Mouse (Mus musculus) thymus, postnatal 14 days (tissue): Measurements from ENCODE around the gene Cdk5rap2.

Experiments
- DNase-seq: peaks from one replicate; pipeline ENCODE4 v3.0.0; 2021

Cdk5rap2 gene

DNA sequence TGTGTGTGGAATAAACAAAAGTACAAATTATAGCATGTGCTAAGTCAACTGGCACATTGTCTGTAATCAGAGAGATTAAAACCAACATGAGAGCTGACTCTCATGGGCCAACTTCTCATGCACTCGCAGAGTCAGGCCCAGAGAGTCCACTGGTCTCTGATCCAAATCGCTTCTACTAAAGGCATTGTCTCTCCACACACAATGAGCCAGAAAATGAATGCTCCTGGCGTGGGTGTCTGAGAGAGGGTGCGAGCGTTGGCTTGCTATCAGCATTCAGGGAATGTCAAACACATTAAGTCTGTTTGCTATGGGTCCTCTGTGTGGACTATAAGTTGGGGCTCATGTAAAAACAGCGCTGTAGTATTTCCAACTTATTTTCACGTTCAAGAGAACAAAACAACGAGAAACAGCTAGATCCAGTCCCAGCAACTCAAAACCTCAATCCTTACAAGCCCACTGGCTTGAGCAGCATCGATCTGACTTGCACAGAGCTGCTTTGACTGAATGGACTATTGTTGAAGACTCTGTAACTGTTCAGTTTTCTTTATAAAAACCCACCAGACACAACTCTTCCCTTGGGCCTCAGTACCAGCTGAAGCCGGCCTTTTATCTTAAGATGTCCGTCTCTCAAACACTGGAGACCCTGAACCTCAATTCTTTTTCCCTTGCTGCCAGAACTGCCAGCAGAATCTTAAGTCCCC, 74.6 kb downstream of the Cdk5rap2 start:
- no peak for DNase-seq

GRCm38 (mm10) chr4:70334995-70335394, 75.2 kb downstream of the Cdk5rap2 start:
- DNase-seq: no peak

- no peak for DNase-seq
Measured at GRCm38 (mm10) chr4:70332981-70333380, 77.3 kb downstream of the Cdk5rap2 start.

DNA sequence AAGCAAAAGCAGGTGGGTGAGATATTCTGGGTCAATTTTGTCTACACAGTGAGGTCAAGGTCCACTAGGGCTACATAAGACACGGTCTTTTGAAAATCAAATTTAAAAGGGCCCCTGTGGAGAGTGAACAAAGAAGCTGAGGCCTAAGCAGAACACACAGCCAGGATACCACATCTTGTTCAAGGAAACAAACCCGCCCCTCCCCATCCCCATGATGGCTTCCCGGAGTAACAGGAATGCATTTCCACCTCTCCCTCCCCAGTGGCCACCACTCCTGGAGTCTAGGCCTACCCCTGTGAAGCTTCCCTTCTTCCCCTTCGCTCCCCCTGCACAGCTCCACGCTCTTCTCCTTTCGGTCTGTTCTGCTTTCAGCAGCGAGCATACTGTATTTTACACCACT, 77.7 kb downstream of the Cdk5rap2 start:
- no peak for DNase-seq

DNA sequence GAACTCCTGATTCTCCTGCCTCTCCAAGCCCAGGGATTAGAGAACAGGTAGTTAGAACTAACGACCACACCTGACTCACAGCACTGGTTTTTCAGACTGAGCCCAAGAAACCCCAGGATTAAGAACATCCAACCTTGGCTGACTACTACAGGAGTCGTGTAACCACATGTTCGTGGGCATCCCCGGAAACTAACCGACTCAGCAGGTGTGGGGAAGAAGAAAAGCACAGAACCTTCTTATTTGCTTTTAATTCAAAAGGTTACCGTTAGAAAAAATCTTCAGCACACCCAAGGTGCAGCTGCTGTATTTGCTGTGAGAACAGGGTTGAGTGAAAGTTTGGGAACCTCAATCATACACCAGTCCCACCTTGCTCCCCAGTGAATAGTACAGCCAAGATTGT, 79.1 kb downstream of the Cdk5rap2 start:
- DNase-seq: peak; percentile 53

GRCm38 (mm10) chr4:70328033-70328432, 82.2 kb downstream of the Cdk5rap2 start:
- no peak for DNase-seq

- no peak for DNase-seq
Measured at GRCm38 (mm10) chr4:70327436-70327835, 82.8 kb downstream of the Cdk5rap2 start.

- no peak for DNase-seq
Measured at GRCm38 (mm10) chr4:70321586-70321985, 88.7 kb downstream of the Cdk5rap2 start.

GRCm38 (mm10) chr4:70312170-70312569, 98.1 kb downstream of the Cdk5rap2 start:
- DNase-seq: no peak

- DNase-seq: no peak
Measured at GRCm38 (mm10) chr4:70311530-70311929, 98.7 kb downstream of the Cdk5rap2 start.

DNA sequence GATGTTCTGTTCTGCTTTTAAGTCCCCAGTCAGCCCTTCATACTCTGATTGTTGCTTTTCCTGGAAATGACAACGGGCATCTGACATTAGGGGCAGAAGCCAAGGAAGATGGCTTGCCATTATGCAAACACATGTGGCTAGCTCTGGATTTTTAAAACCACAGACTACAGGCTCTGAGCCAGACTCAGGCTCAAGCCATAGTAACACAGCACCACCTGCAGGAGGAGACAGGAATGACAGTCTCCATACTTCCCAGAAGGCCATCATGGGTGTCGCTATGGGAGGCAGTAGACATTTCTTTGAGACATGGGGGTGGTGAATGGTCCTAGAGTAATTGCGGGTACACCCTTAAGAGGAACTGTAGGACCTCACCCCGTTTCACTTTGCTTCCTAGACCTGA, 103.0 kb downstream of the Cdk5rap2 start:
- DNase-seq: peak; percentile 69

DNA sequence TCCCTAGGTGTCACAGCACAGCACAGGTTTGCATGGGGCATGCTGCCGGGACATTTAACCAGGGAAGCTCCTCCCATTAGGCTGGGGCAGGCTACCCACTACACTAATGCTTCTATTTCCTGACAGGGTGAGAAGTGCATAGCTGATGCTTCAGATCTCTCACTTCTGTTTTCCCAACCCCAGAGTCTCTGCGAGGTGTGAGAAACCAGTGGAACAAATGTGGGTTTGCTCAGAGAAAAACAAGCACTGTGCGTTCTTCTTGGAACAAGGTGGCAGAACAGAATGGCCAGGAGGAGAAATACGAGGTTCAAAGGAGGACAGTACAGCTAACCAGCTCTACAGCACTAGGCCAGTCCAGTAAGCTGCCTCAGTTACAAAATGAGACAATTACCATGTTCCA, 106.4 kb downstream of the Cdk5rap2 start:
- no peak for DNase-seq

DNA sequence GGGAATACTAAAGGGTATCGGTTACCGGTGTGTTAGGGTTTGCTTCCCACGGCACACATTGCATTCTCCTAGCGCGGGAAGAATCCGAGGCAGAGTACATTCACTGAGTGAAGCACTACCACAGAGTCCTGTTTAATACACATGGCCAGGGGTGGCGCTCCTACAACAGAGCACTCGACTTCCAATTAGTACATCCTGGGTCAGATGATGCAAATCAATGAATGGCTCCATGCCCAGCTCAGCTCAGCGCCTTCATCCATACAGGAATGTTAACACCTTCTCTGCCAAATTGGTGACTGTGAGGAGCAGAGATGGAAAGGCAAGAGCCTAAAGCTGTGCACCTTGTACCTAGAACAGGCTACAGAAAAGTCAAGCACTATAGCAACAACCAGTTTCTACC, 109.1 kb downstream of the Cdk5rap2 start:
- no peak for DNase-seq

DNA sequence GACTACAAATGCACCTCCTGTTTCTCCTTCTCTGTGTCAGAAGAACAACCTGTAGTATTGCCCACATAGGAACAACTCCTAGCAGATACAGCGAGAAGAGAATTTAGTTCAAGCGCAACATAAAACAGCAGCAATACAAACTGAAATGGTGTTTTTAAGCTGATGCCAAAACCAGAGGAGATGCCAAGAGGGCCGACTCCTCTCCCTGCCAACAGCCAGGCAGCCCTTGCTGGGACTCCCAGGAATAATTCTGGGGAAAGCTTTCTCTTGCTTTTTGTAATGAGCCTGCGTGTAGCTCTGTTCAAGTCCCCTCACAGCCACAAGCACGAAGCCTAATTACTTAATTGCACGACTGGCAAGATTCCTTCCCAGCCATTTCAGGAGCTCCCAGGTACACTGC, 120.9 kb downstream of the Cdk5rap2 start:
- no peak for DNase-seq

- DNase-seq: no peak
Measured at GRCm38 (mm10) chr4:70283163-70283562, 127.1 kb downstream of the Cdk5rap2 start.

DNA sequence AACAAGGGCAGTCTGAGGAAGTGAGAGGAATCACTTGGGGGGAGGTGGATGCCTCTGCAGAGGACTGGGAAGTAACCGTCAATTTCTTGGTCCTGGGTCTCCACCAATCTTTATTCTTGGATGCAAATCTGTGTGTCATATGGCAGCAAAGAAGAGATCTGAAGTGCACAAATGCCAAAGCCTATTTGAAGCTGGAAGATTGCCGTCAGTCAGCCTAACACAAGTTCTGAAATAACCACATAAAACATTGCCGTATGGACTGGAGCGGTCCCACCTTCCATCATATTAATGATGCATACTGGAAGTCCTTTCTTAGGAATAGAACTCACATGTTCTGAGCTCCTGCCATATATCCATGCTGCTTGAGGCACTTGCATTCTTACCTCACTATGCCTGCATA, 131.4 kb downstream of the Cdk5rap2 start:
- DNase-seq: no peak

DNA sequence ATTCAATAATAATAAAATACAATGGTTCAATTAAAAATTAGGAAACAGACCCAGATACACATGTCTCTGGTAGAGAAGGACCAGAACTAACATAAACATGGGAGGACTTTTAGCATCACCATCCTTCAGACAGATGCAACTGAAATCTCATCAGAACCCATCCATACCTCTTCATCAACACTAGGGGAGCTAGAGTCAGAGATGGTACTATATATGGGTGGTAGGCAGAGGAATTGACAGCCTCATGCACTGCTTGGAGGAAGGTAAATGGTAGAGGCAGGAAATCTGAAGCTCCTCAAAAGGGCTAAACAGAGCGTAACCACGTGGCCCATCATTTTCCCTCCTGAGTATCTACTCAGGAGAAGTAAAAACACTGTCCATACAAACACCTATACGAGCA, 132.2 kb downstream of the Cdk5rap2 start:
- DNase-seq: no peak

- DNase-seq: no peak
Measured at GRCm38 (mm10) chr4:70272943-70273342, 137.3 kb downstream of the Cdk5rap2 start.

DNA sequence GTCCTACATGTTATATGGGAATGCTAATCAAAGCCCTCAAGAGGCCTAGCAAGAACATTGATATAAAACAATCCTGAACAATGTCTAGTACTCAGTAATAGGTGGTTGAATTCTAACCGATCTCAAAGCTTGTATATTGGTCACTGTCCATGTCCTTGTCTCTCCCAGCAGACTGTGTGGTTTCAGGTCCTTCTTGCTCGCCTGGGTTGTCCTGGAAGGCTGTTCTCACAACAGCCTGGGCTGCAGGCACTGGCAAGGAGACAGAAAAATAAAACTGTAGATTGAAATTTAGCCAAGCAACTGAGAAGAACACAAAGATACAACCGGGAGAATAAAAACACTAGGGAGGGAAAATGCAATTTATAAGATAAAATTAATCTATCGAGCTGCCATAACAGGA, 137.7 kb downstream of the Cdk5rap2 start:
- no peak for DNase-seq

GRCm38 (mm10) chr4:70267213-70267906, 142.9 kb downstream of the Cdk5rap2 start:
- no peak for DNase-seq

DNA sequence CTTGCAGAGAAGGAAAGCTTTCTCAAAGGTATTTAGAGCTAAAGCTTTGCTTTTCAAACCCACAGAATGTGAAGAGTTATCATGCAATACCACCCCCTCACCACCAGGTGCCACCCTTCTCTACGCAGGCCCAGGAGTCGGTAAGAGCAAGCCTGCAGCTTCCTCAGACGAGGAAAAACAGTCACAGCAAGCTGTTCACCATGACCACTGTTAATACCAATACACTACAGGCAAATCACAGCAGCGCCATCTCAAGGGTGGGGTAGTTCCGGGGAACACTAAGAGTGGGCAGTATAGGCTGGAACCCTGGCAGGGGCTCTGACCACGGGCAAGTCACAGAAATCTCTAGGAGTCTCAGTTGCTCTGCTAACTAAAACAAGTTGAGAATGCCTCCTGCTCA, 145.0 kb downstream of the Cdk5rap2 start:
- DNase-seq: peak; percentile 67

DNA sequence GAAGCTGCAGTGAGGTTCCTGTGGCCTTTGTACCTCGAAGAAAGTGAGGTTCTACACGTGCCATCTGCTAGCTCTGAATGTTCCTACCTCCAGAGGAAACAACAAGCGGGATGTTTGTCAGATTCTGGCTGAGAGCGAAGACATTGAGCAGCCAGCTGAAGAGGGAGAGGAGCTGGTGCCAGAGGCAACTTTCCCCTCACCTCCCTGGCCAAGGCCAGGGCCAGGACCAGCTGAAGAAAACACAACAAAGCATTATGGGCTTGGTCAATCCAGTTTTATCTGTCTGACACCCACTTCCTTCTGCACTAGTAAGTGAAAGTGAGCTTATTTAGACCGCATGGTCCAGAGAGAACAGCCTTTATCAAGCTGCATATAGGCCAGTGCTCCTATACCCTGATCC, 147.4 kb downstream of the Cdk5rap2 start:
- DNase-seq: no peak

DNA sequence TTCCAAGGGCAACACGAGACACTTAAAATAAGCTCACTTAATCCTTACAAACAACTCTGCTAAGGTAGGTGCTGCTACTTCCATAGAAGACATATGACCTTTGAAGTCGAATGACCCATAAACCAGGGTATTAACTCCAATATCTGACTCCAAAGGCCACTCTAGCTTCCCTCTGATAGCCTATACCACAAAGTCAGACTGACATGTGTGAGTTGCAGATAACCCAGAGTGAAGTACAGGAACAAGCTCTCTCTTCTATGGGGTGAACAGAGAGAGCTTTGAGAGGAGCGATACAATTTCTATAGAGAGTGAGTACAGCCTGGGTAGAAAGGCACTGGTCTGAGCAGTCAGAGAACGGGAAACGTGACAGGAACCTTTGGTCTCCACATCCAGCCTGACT, 148.9 kb downstream of the Cdk5rap2 start:
- no peak for DNase-seq

- DNase-seq: no peak
Measured at GRCm38 (mm10) chr4:70260419-70260807, 149.8 kb downstream of the Cdk5rap2 start.
